Comparison of ENCODE assay signal across 12 mouse cellular contexts in the genomic region with DNA sequence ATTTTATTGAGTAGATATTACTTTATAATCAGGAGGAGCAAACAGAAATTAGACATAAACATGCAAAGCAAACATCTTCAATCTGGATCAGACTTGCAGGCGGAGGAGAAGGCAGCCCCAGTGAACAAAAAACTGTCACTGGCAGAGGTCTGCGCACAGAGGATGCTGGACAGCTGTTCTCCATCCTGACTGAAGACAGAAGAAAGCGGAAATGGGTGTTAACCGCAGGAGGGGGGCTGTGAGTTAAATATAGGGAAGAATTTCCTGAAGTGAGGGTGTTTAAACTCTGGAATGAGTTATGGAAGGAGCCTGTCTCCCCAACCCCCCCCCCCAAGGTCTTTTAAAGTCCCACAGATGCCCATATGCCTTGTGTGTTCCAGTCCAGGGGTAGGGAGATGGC.
DNase-seq lines count a peak whose midpoint lies in the region; ATAC-seq and TF ChIP-seq lines count a peak whose summit lies in the region.
"Had no signal": no experiment of that assay in that cellular context is flagged by ENCODE, and none has a peak within 500 bp of the region (broad histone marks: within the 10 kb centered on the region; RNA-seq: fewer than 3 reads in every experiment).

No protein-coding gene starts in this region.

- DNase-seq in gastrocnemius, adult 2 months, result no peak
- DNase-seq in gastrocnemius, postnatal 14 days, result no peak
- DNase-seq in lung, postnatal 36 days, result peak; percentile 56
- DNase-seq in left cerebral cortex, adult 11 months (ENCODE audit: low spot score), result no peak
- no peak for DNase-seq in gastrocnemius, adult 18-20 months (ENCODE audit: low spot score)
- DNase-seq: liver, embryonic 13.5 days had no signal

- peaks cover 4% of the 10 kb centered on the region; the same call in 1 of the 2 replicates for H3K36me3 ChIP-seq in heart, embryonic 13.5 days
- no peaks in the 10 kb centered on the region for H3K36me3 ChIP-seq in kidney, embryonic 16.5 days (ENCODE audit: insufficient read depth, low read length)

- no peak overlapping the region for H3K9ac ChIP-seq in heart, embryonic 13.5 days
- no peak overlapping the region for H3K9ac ChIP-seq in kidney, embryonic 16.5 days (replicated peaks; ENCODE audit: low read length)
- H3K9ac ChIP-seq: liver, embryonic 13.5 days had no signal

- H3K9me3 ChIP-seq in heart, embryonic 13.5 days, result 0 out of 2 replicates have a peak, but pooled peaks cover 5% of the 10 kb centered on the region
- 0 out of 2 replicates have a peak, but pooled peaks cover 3% of the 10 kb centered on the region for H3K9me3 ChIP-seq in kidney, embryonic 16.5 days (ENCODE audit: low read length)
- H3K9me3 ChIP-seq: G1E; liver, embryonic 13.5 days had no signal

- ATAC-seq in heart, embryonic 13.5 days (ENCODE audit: extremely low read depth, insufficient number of reproducible peaks, low FRiP score, low TSS enrichment), result no peak
- ATAC-seq in kidney, embryonic 16.5 days (ENCODE audit: low FRiP score, low TSS enrichment), result peak; percentile 65
- ATAC-seq in CD4-positive, CD25-positive, alpha-beta regulatory T cell, adult 4 months, result no peak
- ATAC-seq: inflammation-experienced regulatory T-cells, adult 6 months; midbrain, embryonic 16.5 days had no signal

- no peak for TF ChIP-seq CTCF in gastrocnemius, adult 2 months (IDR thresholded peaks at IDR 0.05)

- no peak overlapping the region for H3K4me2 ChIP-seq in heart, embryonic 13.5 days
- H3K4me2 ChIP-seq in kidney, embryonic 16.5 days (replicated peaks; ENCODE audit: low read depth, low read length), result no peak overlapping the region
- H3K4me2 ChIP-seq: liver, embryonic 13.5 days had no signal

- 44% methylated on average over 4 of the region's 4 CpGs for WGBS in heart, embryonic 13.5 days
- 29% methylated on average over 4 of the region's 4 CpGs for WGBS in kidney, embryonic 16.5 days

- peaks cover 75% of the 10 kb centered on the region for H3K4me1 ChIP-seq in heart, embryonic 13.5 days
- peaks cover 53% of the 10 kb centered on the region for H3K4me1 ChIP-seq in kidney, embryonic 16.5 days (ENCODE audit: insufficient read depth, low read length)

- H3K27me3 ChIP-seq in heart, embryonic 13.5 days (replicated peaks), result no peaks in the 10 kb centered on the region
- no peaks in the 10 kb centered on the region for H3K27me3 ChIP-seq in kidney, embryonic 16.5 days (ENCODE audit: insufficient read depth, low read length)
- H3K27me3 ChIP-seq: liver, embryonic 13.5 days had no signal

- H3K27ac ChIP-seq in gastrocnemius, adult 2 months, result peak overlapping the region; percentile 31; the same call in 1 of the 2 replicates
- H3K27ac ChIP-seq in heart, embryonic 13.5 days (replicated peaks), result peak overlapping the region; percentile 64
- H3K27ac ChIP-seq in kidney, embryonic 16.5 days (ENCODE audit: low read length), result peak overlapping the region; percentile 81
- H3K27ac ChIP-seq: liver, embryonic 13.5 days had no signal

- intact Hi-C loops in gastrocnemius, adult 2 months (cut with DNase I), result no loop called here
- intact Hi-C loops in gastrocnemius, postnatal 14 days (cut with DNase I; ENCODE audit: low total_unique reads), result no loop called here

- no peak overlapping the region for H3K4me3 ChIP-seq in gastrocnemius, adult 2 months
- no peak overlapping the region for H3K4me3 ChIP-seq in heart, embryonic 13.5 days
- H3K4me3 ChIP-seq in kidney, embryonic 16.5 days (ENCODE audit: low read length), result no peak overlapping the region
- H3K4me3 ChIP-seq: liver, embryonic 13.5 days had no signal

Comparison
In these comparisons a context has a peak if more than half of its experiments do, and no peak if none do; other contexts are left out.
1. H3K27ac ChIP-seq: peak in every context shown above with its lines; median percentile 81 in kidney, embryonic 16.5 days; 64 in heart, embryonic 13.5 days; 31 in gastrocnemius, adult 2 months.